Mouse (Mus musculus) heart, embryonic 13.5 days (tissue): Measurements from ENCODE around the gene Ecsit. TPM values are rescaled to one million over a fixed set of nuclear protein-coding genes. Genes with fewer than 3 reads are reported as not detected.

ENCODE experiments used
- ATAC-seq: fragments of 200-750 bp; cut with Nextera tagmentation; 2 replicates; pipeline ENCODE4 v1.8.0; 2017; ENCODE audit warnings: moderate TSS enrichment; ENCODE audit not compliant: insufficient number of reproducible peaks, low FRiP score, low TSS enrichment; ENCODE audit errors: extremely low read depth
- H3K27ac ChIP-seq: fragments of 300-500 bp; sonication (generic); replicated peaks from 2 replicates; pipeline ENCODE4 v1.5.1; 2015; ENCODE audit warnings: moderate library complexity, mild to moderate bottlenecking, inconsistent platforms
- H3K27me3 ChIP-seq: fragments of 300-500 bp; sonication (generic); replicated peaks from 2 replicates; pipeline ENCODE4 v1.6.1; 2015; ENCODE audit warnings: mild to moderate bottlenecking, inconsistent platforms
- H3K36me3 ChIP-seq: fragments of 300-500 bp; sonication (generic); 2 replicates; pipeline ENCODE4 v1.6.1; 2015; ENCODE audit warnings: mild to moderate bottlenecking, inconsistent platforms
- H3K4me1 ChIP-seq: fragments of 300-500 bp; sonication (generic); 2 replicates; pipeline ENCODE4 v1.6.1; 2015; ENCODE audit warnings: inconsistent platforms
- H3K4me2 ChIP-seq: fragments of 300-500 bp; sonication (generic); 2 replicates; pipeline ENCODE4 v1.6.1; 2015; ENCODE audit warnings: inconsistent platforms, mild to moderate bottlenecking, moderate library complexity
- H3K4me3 ChIP-seq: fragments of 300-500 bp; sonication (generic); 2 replicates; pipeline ENCODE4 v1.5.1; 2015; ENCODE audit warnings: moderate library complexity, mild to moderate bottlenecking, inconsistent platforms
- H3K9ac ChIP-seq: fragments of 300-500 bp; sonication (generic); 2 replicates; pipeline ENCODE4 v1.6.1; 2015; ENCODE audit warnings: inconsistent platforms, mild to moderate bottlenecking, moderate library complexity
- H3K9me3 ChIP-seq: fragments of 300-500 bp; sonication (generic); 2 replicates; pipeline ENCODE4 v1.6.1; 2016; ENCODE audit warnings: inconsistent platforms
- WGBS: fragments of 180-500 bp; shearing (Covaris S2); methylation state at CpG from one replicate; pipeline ENCODE4 v1.1.7; 2015; ENCODE audit warnings: mixed read lengths; 5-methylcytosine and 5-hydroxymethylcytosine counted together
- polyA plus RNA-seq: library from polyadenylated mRNA; unstranded; fragments of >200 nt; fragmentation: Nextera tagmentation; extraction: Ambion mirVana; gene quantifications from 2 replicates; pipeline ENCODE4 v1.2.1, GENCODE M21; 2015

The Ecsit gene
- polyA plus RNA-seq, 1 experiment from 2014 or later = 49.5 TPM

DNA sequence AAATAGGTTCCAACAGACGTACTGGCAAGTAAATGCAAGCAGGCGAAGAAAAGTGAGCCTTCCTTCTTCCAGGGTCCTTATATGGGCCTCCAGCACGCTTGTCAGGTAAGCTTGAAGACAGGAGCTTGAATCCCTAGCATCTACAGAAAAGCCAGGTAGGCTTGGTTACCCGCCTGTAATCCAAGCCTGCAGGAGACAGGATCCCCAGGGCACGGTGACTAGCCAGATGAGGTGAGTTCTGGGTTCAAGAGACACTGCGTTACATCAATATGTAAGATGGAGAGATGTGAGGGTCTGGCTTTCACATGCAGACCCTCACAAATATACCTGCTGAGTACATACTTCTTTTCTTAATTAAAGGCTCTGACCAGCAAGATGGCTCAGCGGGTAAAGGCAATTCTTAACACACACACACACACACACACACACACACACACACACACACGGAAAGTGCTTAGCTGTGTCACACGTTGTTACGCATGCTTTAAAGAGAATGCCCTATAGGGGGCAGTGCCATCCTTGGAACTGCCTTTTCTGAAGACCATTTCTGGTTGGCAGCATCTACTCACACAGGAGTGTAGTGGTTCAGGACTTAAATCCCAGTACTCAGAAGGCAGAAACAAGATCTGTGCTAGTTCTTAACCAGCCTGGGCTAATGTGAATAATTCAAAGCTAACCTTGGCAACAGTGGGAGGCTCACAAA, 32.7 kb upstream of the Ecsit start:
- no peak overlapping the region for H3K27ac ChIP-seq
- H3K4me1 ChIP-seq = peaks cover 19% of the 10 kb centered on the region
- 37% methylated on average over 10 of the region's 10 CpGs for WGBS

DNA sequence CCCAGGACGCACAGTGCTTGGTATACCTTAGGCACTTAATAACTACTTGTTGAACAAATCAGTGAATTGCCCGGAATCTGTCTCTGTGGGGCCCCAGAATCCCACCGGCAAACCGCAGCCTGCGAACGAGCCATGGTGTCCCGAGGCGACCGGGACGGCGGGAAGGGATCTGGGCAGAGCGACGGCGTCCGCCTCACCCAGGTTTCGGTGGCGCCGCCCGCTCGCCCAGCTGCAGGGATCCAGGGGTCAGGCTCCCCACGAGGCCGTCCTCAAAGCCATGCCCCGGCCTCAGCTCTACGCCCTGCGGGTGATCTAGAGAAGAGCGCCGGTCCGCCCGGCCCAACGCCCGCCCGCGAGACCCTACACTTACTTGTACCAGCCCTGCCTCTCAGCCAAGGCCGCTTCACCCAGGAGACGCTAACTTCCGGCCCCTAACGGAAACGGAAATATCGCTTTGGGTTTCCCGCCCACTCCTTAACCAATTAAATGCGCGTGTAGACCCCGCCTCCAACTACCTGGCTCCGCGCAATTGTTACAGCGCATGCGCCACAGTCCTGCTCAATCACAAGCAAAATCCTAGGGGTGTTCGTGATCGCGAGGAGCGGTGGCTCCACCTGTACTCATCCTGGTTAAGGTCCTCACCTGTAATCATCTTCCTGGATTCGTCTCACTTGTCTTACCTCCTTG, 31.6 kb upstream of the Ecsit start, which contains the start of gene Elof1:
Gene Elof1 (minus strand): TSS at position 433 of the 687 bp plus-strand sequence.
- Histone ChIP-seq H3K27me3 (peaks cover 4% of the 10 kb centered on the region; the same call in 1 of the 2 replicates), H3K4me1 (peaks cover 19% of the 10 kb centered on the region), H3K9me3 (no peaks in the 10 kb centered on the region), H3K27ac (peak within 1 kb of the TSS; percentile 48), H3K9ac (peak within 1 kb of the TSS; percentile 97), H3K36me3 (peaks cover 19% of the 10 kb centered on the region), H3K4me3 (peak within 1 kb of the TSS; percentile 95), H3K4me2 (peak within 1 kb of the TSS; percentile 94)
- ATAC-seq = peak; percentile 86
- under 1% methylated on average over 52 of the region's 52 CpGs for WGBS

More for the DNA sequence above, 32.7 kb upstream of the Ecsit start:
- H3K9me3 ChIP-seq = no peaks in the 10 kb centered on the region
- peak overlapping the region; percentile 97 for H3K9ac ChIP-seq
- H3K27me3 ChIP-seq = peaks cover 4% of the 10 kb centered on the region; the same call in 1 of the 2 replicates
- H3K4me2 ChIP-seq = peak overlapping the region; percentile 94
- peak overlapping the region; percentile 95 for H3K4me3 ChIP-seq
- peaks cover 9% of the 10 kb centered on the region for H3K36me3 ChIP-seq
- ATAC-seq = no peak

DNA sequence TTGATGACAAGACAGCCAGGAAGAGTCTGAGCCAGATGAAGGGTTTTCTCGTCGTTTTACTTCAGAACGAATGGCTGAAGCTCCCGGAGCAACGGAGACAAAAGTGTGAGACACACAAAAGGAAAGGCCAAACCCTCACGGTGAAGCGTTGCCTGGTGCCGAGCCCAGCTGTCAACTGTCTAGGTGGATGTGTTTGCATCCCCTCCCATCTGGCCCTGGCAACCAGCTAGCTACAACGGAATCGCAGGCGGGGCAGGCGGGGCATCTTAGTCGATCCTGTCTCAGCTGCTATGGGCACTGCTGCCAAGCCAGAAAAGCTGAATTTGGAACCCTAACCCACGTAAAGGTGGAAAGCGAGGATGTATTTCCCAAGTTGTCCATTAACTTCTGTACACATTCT, 30.8 kb upstream of the Ecsit start:
- Histone ChIP-seq H3K27ac (no peak overlapping the region), H3K4me3 (peak overlapping the region; percentile 95), H3K4me2 (peak overlapping the region; percentile 94), H3K4me1 (peaks cover 19% of the 10 kb centered on the region), H3K9me3 (no peaks in the 10 kb centered on the region), H3K27me3 (peaks cover 4% of the 10 kb centered on the region; the same call in 1 of the 2 replicates), H3K36me3 (peaks cover 27% of the 10 kb centered on the region), H3K9ac (peak overlapping the region; percentile 97)
- WGBS = 29% methylated on average over 15 of the region's 15 CpGs
- ATAC-seq = no peak

DNA sequence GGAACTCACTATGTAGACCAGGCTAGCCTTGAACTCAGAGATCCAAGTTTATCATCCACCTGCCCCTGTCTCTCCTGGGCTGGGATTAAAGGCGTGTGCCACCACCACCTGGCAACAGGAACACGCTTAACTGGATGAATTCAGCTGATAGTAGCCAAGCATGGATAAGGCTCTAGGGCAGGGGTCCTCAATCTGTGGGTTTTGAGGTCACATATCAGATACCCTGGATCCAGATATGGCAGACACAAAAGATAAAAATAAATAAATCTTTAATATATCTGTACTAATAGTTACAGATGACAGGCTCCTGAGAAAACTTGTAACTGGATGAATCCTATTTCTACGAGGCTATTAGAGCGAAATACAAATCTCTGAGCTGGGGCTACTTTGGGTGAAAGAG, 30.4 kb upstream of the Ecsit start:
- Histone ChIP-seq H3K9me3 (no peaks in the 10 kb centered on the region), H3K4me1 (peaks cover 19% of the 10 kb centered on the region), H3K27ac (no peak overlapping the region), H3K4me2 (peak overlapping the region; percentile 94), H3K36me3 (peaks cover 31% of the 10 kb centered on the region), H3K9ac (peak overlapping the region; percentile 97), H3K4me3 (peak overlapping the region; percentile 95), H3K27me3 (peaks cover 4% of the 10 kb centered on the region; the same call in 1 of the 2 replicates)
- ATAC-seq = no peak
- 90% methylated on average over 4 of the region's 4 CpGs for WGBS

DNA sequence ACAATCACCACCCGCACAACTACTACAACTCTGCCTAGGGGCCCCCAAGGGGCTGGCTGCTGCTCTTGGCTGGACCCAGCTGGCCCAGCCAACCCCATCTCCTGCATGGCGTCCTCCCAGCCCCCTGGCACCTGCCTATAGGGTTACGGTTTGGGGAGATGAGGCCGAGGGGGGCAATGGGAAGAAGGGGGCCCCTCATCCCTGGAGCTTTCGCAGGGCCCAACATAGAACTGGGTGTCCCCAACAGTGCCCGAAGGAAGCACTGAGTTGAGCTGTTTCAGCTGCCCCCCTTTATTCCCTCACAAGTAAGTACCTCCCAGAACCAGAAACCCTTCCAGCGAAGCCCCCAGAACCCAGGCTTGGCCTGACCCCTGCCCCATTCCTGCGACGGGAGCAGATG, 23.0 kb upstream of the Ecsit start:
- Histone ChIP-seq H3K4me2 (no peak overlapping the region), H3K9ac (no peak overlapping the region), H3K27me3 (no peaks in the 10 kb centered on the region), H3K4me3 (no peak overlapping the region), H3K4me1 (no peaks in the 10 kb centered on the region), H3K9me3 (no peaks in the 10 kb centered on the region), H3K27ac (no peak overlapping the region), H3K36me3 (peaks cover 97% of the 10 kb centered on the region)
- no peak for ATAC-seq
- 84% methylated on average over 9 of the region's 9 CpGs for WGBS

DNA sequence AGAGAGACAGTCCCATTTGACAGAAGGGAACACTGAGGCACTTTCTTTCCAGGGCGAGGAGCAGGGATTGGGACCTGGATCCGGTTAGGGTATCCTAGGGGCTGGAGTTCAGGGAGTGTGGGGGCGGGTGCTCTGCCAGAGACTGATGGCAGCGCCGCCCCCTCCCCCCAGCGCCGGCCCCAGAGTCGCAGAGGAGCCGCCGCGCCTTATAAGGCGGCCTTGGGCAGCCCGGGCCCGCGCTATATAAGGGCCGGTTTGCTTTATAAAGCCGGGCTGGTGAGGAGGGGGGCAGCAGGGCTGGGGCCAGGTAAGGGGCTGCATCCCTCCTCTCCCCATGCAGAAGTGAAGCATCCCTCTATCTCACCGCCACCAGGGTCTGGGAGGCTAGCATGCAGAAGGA, 14.7 kb upstream of the Ecsit start:
- Histone ChIP-seq H3K4me1 (peaks cover 34% of the 10 kb centered on the region), H3K4me3 (peak overlapping the region; percentile 45), H3K9ac (peak overlapping the region; percentile 81), H3K27ac (peak overlapping the region; percentile 87), H3K9me3 (no peaks in the 10 kb centered on the region), H3K4me2 (peak overlapping the region; percentile 65), H3K27me3 (peaks cover 33% of the 10 kb centered on the region), H3K36me3 (peaks cover 38% of the 10 kb centered on the region)
- ATAC-seq = peak; percentile 63; the same call in 1 of the 2 replicates
- WGBS = 0% methylated on average over 17 of the region's 18 CpGs

DNA sequence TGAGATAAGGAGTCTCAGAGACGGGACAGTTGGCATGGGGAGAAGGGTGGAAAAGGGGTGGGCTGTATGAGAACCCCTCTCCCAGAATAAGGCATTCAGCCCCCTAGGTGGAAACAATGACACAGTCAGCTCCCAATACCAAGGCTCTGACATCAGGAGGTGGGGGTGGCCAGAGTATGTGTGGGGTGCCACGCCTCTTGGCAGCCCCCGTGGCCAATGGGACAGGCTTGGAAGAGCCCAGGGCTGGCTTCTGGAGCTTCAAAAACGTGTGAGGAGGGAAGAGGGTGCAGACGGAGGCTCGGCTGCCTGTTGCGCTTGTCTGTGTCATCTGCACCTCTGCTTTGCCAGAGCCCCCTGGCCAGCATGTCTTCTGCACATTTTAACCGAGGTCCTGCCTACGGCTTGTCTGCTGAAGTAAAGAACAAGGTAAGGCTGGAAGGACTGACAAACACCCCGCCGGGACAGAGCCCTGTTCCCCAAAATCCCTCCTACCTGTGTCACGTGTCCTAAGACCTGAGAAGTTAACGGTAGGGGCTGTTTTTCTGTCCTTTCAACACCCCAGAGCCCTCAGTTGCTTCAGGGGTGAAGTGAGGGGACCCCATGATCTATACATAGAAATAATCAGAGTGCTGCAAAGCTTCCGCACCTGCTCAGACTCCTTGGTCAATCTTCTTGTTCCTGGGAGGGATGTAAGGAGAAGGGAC, 13.9 kb upstream of the Ecsit start, which contains the start of gene Cnn1:
Gene Cnn1 (plus strand): TSS at position 224 of the 704 bp plus-strand sequence.
- peak within 1 kb of the TSS; percentile 45 for H3K4me3 ChIP-seq
- peaks cover 33% of the 10 kb centered on the region for H3K27me3 ChIP-seq
- ATAC-seq = no peak
- peaks cover 34% of the 10 kb centered on the region for H3K4me1 ChIP-seq
- peaks cover 31% of the 10 kb centered on the region for H3K36me3 ChIP-seq
- WGBS = 4% methylated on average over 14 of the region's 14 CpGs
- peak within 1 kb of the TSS; percentile 81 for H3K9ac ChIP-seq
- peak within 1 kb of the TSS; percentile 87 for H3K27ac ChIP-seq
- peak within 1 kb of the TSS; percentile 65 for H3K4me2 ChIP-seq
- H3K9me3 ChIP-seq = no peaks in the 10 kb centered on the region

DNA sequence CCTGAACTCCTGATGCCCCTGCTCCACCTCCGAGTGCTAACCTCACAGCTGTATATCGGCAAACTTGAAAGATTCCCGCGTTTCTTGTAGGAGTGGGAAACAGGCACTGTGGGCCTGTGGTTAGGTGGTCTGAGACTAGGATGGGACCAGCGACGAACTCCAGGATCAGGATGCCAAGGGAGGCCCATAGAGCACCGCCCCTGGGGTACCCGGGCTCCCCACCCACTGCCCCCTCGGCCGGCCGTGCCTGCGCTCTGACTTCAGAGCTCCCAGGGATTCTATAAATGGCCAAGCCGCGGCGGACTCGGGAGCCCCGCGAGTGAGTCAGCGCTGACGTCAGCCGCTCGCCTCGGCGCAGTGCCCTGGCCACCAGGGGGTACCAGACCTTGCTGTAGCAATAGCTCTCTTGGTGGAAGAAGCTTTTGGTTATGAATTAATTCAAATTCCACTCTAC, 10.6 kb upstream of the Ecsit start:
- Histone ChIP-seq H3K4me3 (peak overlapping the region; percentile 51), H3K9ac (peak overlapping the region; percentile 81), H3K27ac (peak overlapping the region; percentile 74), H3K4me2 (peak overlapping the region; percentile 77), H3K36me3 (no peaks in the 10 kb centered on the region), H3K4me1 (peaks cover 30% of the 10 kb centered on the region), H3K27me3 (peaks cover 29% of the 10 kb centered on the region), H3K9me3 (no peaks in the 10 kb centered on the region)
- ATAC-seq = peak; percentile 47; the same call in 1 of the 2 replicates
- 1% methylated on average over 24 of the region's 24 CpGs for WGBS

DNA sequence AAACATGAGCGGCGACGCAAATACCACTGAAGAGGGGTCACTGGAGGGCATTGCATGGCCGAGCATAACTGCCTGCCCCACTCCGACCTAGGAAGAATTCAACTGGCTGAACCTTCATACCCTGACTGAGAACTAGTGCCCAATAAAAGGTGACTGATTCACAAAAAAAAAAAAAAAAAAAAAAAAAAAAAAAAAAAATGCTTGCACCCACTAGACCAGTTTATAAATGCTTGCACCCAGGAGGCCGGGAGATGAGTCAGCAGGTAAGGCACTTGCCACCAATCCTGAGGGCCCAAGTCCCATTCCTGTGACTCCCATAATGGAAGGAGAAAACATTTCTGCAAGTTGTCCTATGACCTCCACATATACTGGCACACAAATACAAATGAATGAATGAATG, 7.5 kb upstream of the Ecsit start:
- no peaks in the 10 kb centered on the region for H3K9me3 ChIP-seq

DNA sequence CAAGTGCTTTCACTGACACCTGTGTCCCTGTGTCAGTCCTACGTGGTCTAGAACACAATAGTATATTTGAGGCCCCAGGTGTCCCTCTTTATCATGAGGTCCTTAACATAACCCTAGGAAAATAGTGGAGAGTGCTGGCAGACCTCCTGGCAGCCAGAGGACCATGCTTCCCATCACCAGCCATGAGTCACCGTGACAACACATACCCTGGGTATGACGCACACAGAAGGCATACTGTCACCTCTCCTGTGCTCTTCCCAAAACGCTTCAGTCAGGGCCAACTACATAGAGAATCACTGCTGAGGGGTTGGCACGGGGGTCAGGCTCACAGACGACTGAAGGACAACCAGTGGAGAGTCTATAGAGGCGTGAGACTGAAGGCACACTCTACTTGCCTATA, 4.7 kb upstream of the Ecsit start:
- no peak overlapping the region; the same call in 1 of the 2 replicates for H3K27ac ChIP-seq
- H3K27me3 ChIP-seq = 0 out of 2 replicates have a peak, but pooled peaks cover 5% of the 10 kb centered on the region
- no peak for ATAC-seq

More for the DNA sequence above, 7.5 kb upstream of the Ecsit start:
- Histone ChIP-seq H3K27ac (no peak overlapping the region), H3K27me3 (0 out of 2 replicates have a peak, but pooled peaks cover 5% of the 10 kb centered on the region), H3K4me1 (peaks cover 15% of the 10 kb centered on the region), H3K9ac (no peak overlapping the region), H3K4me2 (no peak overlapping the region), H3K36me3 (no peaks in the 10 kb centered on the region), H3K4me3 (no peak overlapping the region)
- ATAC-seq = no peak
- WGBS = 78% methylated on average over 6 of the region's 6 CpGs

DNA sequence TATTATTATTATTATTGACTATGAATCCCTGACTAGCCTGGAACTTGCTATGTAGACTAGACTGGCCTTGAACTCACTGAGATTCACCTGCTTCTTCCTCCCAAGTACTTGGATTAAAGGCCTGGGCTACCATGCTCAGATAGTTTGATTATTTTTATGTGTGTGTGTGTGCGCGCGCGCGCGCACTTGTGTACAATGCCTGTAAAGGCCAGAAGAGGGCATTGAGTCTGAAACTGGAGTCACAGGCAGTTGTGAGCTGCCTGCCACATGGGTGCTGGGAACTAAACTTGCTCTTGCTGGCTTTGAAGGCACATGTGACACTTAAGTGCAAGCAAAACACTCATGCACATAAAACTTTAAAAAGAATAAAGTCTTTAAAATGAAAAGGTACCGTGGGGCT, 4.0 kb upstream of the Ecsit start:
- ATAC-seq = no peak
- no peak overlapping the region for H3K4me2 ChIP-seq
- 0 out of 2 replicates have a peak, but pooled peaks cover 5% of the 10 kb centered on the region for H3K27me3 ChIP-seq
- H3K27ac ChIP-seq = no peak overlapping the region
- H3K4me1 ChIP-seq = peaks cover 30% of the 10 kb centered on the region
- H3K36me3 ChIP-seq = no peaks in the 10 kb centered on the region
- H3K4me3 ChIP-seq = no peak overlapping the region
- 97% methylated on average over 7 of the region's 7 CpGs for WGBS
- H3K9me3 ChIP-seq = no peaks in the 10 kb centered on the region
- no peak overlapping the region for H3K9ac ChIP-seq

More for the DNA sequence above, 4.7 kb upstream of the Ecsit start:
- Histone ChIP-seq H3K4me2 (no peak overlapping the region), H3K4me3 (no peak overlapping the region), H3K4me1 (peaks cover 24% of the 10 kb centered on the region), H3K9ac (no peak overlapping the region), H3K36me3 (no peaks in the 10 kb centered on the region), H3K9me3 (no peaks in the 10 kb centered on the region)
- WGBS = 67% methylated on average over 7 of the region's 7 CpGs
